Mouse (Mus musculus): ENCODE data around the gene Tmem200b. TPM values are rescaled to one million over a fixed set of nuclear protein-coding genes. Genes with fewer than 3 reads are reported as not detected.

Gene Tmem200b
- polyA plus RNA-seq, 1 experiment = 6.0 TPM

GRCm38 (mm10) chr4:131939459-131939858, 17.9 kb downstream of the Tmem200b start:
- DNase-seq (ENCODE audit: low read depth, low spot score) = no peak
- WGBS = 55% methylated on average over 2 of the region's 2 CpGs

DNA sequence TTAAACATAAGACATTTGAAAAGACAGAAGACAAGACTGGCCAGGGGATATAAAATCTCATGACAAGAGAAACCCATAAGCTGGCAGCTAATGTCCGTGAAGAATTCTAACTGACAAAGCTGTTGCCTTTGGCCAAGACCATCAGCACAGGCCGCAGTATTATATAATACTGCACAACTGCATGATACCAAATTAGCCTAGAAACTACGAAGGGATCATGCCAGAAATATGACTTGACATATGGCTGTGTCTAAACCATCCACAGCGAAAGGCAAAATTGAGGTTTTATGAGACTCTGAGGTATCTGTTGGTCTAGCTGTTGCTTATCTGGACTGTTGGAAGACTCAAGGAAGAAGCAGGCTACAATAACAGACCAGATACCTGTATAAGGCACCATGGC, 19.3 kb downstream of the Tmem200b start:
- 88% methylated on average over 4 of the region's 4 CpGs for WGBS
- DNase-seq (ENCODE audit: low read depth, low spot score) = no peak

- peak; percentile 31 for DNase-seq (ENCODE audit: low read depth, low spot score)
- WGBS = 36% methylated on average over 11 of the region's 11 CpGs
These were observed 26.3 kb downstream of the Tmem200b start for GRCm38 (mm10) chr4:131947848-131948247.

DNA sequence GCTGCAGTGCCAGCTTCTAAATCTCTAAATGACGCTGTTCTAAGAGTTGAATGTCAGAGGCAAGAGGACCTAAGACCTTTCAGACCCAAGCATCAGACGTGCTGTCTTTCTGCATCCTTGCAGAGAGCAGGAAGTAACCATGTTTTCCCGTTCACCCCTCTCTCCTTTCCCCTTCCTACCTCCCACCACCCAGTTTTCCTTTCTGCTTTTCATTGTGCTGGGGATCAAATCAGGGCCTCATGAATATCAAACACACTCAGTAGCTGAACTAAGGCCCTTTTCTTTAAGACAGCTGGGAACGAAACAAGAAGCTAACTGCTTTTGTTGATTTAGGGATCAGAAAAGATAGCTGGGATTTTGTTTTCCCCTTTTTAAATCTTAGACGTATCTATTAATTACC, 28.3 kb downstream of the Tmem200b start:
- DNase-seq (ENCODE audit: low read depth, low spot score) = no peak
- 75% methylated on average over 5 of the region's 5 CpGs for WGBS

DNA sequence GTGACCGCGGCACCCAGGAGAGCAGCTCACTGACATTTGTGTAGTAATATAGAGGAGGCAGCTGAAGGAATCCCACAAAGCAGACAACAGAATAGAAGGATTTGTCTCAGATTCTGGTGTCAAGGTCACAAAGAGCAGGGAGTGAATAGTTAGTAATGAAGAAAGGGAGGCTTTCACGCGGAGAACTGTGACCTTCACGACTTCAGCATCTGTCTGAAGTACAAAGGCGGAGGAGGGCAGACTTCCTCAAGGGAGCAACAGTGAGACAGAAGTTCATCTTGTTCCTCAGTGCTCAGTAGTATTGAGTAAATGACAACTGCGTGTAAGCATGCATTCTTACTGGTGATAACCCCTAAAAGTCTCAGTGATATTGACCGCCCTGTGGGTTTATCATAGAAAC, 29.1 kb downstream of the Tmem200b start:
- DNase-seq (ENCODE audit: low read depth, low spot score) = no peak
- WGBS = 83% methylated on average over 8 of the region's 8 CpGs

- 51% methylated on average over 3 of the region's 3 CpGs for WGBS
- DNase-seq (ENCODE audit: low read depth, low spot score) = no peak
These were observed 35.6 kb downstream of the Tmem200b start for GRCm38 (mm10) chr4:131957161-131957560.

GRCm38 (mm10) chr4:131968873-131969272, 47.3 kb downstream of the Tmem200b start:
- DNase-seq (ENCODE audit: low read depth, low spot score) = no peak
- WGBS = 88% methylated on average over 2 of the region's 2 CpGs

DNA sequence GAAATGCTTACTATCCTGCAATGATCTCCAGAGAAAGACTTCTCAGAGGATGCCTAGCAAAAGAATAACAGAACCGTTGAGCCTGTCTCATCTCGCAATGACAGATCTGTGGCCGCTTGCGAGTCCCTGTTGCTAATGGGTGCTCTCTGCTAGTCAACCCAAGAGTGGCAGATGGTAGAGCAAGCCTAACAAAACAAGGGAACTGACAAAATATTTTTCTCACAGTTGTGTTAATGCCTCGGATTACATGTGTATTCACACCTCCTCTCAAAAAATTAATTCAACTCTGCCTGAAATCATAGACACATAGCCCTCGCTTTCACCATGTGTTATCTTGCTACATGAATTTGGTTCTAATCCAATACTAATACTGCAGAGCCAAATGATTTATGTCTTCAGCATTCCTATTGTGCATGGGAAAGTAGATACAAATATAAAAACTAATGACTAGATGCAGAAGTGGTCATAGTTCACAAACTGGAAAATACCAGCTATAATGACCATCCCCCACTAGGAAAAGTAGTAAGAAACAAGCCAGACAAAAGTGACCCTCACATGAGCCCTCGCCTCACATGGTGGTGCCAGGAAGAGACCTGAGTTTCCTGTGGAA, 48.8 kb downstream of the Tmem200b start:
- DNase-seq (ENCODE audit: low read depth, low spot score) = no peak
- 79% methylated on average over 7 of the region's 7 CpGs for WGBS

Other genes with a start within 250 kb of the Tmem200b start
- gene Ptpru, start 83.5 kb upstream of the Tmem200b start, polyA plus RNA-seq (2012; rRNA removed) = 2.3 and 3.5 TPM in 2 replicates
- 47.2 and 49.7 TPM in 2 replicates for gene Mecr, start 78.3 kb upstream of the Tmem200b start, polyA plus RNA-seq (2012; rRNA removed)
- gene Srsf4, start 48.2 kb upstream of the Tmem200b start, polyA plus RNA-seq (2012; rRNA removed) = 40.1 and 40.7 TPM in 2 replicates
- gene Gm10300, start 152.9 kb downstream of the Tmem200b start, polyA plus RNA-seq (2012; rRNA removed) = 0.04 and 0.12 TPM in 2 replicates
- 21.6 and 26.1 TPM in 2 replicates for gene Epb41, start 153.6 kb downstream of the Tmem200b start, polyA plus RNA-seq (2012; rRNA removed)
- 0.20 and 0.56 TPM in 2 replicates for gene Oprd1, start 222.7 kb downstream of the Tmem200b start, polyA plus RNA-seq (2012; rRNA removed)